Mouse (Mus musculus) cerebellum, postnatal 4 days (tissue): ENCODE measurements at regions not wholly inside any gene's neighbourhood (a gene's known extent, or its start where the extent isn't known, plus 50 kb on each side); places are given as distances from the start of the nearest gene placed in this dataset.

Experiments
- DNase-seq, 2 experiments: peaks; one replicate each; pipeline ENCODE4 v3.0.0; 2022; ENCODE audit warnings: low spot score in 2 of 2, mixed read lengths in 1 of 2

DNA sequence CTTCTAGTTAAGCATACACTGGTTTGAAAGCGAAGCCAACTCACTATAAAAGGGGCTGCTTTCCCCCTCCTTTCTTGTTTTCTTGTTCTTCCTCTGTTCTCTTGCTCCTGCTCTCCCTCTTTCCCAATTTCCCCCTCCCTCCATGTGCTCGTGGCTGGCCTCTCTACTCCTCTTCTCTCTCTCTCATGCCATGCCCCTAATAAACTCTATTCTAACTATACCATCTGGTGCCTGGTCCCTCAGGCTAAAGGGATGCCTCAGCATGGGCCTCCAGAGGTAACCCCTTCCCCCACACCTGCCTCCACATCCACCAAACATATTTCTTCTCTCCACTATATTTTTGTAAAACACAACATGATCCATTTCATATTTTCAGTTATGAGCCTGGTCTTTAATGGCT is 210.1 kb downstream of the Gja1 start:
- DNase-seq: no peak

DNA sequence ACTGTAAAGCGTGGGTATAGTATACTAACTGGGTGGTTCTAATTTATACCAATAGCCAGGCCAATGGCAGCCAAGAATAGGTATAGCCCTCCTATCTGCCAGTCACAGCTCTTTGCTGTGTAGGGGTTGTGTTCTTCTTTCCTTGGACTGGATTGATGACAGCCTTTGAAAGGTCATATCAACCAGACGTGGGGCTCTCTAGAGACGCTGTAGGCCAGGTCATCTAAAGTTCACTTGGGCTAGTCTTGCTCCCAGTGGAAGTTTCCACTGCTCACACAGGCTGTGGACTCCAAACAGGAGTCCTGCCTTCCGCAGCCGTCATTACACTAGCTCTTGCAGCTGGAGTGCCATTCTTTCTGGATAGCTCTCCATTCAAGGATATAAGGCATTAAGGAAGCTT is 220.3 kb downstream of the Gja1 start:
- DNase-seq: no peak

DNA sequence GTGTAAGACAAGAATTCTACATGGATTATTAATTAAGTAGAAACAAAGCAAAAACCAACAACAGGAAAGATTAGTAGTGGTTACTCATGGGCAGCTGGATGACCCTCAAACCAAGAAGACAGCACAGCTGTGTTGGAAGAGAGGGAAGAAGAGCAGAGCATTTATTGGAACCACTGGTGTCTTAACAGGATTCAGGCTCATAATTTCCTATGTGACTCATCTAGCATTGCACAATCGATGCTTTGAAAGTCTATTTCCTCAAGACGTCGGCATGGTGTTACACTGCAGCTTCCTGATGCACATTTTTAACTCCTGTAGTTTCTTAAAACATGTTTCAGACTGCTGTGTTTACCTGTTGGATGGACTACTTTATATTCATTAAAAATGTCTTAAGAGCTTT is 221.1 kb downstream of the Gja1 start:
- no peak for DNase-seq

DNA sequence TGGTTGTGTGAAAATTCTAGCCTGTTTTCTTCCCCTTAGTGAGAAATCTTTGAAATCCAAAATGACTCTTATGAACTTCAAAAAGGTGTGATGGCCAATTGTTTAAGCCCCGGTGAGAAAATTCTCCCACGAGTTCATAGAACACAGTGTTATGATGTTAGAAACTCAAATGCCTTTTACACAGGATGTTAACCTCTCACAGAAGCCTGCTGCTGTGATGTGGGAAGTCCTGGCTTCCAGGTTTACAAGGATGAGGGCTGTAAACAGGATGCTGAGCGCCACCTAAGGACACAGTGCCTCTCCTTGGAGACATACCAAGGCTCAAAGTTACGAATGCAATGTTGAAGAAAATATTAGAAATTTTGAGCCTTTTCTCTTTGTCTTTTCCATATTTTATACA is 222.8 kb downstream of the Gja1 start:
- DNase-seq: no peak

DNA sequence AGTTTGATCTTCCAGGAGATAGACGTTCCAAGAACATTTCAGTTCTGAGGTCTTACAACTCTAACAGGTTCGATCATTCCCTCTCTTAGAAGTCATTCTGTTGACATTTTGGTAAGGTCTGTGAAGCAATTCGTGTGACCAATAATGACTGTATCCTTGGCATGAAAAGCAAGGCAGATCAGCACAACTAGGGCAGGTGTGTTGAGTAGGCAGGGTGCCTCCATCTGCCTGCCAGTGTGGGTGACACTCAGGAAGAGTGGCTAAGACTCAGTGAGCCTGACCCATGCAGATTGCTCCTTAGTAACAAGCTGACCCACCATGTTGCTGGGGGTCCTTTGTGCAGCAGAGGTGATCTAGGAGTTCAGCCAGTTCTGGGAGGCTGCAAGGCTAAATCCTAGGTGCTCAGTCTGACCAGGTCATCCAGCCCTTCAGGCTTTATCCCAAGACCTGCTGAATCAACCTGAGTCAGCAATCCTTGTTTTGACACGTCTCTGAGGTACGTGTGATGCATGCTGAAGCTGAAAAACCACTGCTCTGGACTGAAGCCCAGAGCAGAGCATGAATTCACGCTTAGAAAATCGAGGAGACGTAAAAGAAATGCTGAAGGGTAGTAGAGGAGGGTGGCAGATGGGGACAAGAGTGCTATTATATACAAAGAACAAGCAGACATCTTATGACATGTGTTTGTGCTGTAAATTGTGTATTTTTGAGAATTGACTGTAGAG is 234.6 kb downstream of the Gja1 start:
- DNase-seq: no peak

DNA sequence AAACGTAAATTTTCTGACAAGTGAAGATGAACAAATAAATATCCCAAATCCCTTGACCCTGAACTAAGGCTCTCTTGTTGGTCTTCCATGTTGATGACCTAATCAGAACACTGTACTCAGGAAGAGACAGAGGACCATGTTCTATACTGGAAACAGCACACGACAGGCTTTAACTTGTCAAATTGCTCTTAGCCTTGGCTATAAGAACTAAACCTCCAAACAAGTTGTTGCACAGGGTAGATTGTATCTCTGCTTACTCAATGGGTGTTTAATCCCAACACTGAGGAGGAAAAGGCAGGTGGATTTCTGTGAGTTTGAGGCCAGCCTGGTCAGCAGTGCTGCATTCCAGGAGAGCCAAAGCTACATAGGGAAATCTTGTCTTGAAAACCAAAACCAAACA is 265.5 kb downstream of the Gja1 start:
- DNase-seq: no peak

DNA sequence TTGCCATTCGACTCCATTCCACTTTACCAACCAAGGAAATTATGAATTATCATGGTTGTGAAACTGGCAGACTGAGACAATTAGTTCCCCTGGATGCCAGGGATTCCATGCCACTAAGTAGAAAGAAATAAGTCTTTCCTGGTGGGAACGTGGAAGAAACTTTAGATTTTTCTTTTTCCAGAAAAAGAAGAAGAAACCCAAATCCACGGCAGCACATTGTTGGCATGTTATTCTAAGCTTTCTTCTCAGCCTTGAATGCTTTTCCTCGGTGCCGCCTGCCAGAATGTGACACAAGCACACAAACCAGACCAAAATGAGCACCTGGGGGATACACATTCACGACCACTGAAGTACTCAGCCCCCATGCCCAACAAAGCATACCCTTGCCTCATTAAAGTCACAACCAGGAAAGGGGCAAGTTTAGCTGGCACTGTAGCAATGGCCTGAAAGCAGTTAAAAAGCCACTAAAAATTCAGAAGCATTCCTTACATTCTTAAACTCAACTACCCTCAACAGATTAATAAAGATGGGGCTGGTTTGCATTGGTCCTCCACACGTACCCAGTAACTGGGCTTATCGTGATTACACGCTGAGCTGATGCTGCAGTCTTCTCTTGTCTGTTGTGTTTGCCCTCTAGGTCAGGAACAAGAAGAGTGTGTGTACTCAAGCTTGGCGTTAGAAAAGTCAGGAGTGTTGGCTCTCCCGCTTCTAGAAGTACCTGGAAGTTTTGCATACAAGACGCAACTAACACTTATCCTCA is 266.4 kb downstream of the Gja1 start:
- no peak for DNase-seq

DNA sequence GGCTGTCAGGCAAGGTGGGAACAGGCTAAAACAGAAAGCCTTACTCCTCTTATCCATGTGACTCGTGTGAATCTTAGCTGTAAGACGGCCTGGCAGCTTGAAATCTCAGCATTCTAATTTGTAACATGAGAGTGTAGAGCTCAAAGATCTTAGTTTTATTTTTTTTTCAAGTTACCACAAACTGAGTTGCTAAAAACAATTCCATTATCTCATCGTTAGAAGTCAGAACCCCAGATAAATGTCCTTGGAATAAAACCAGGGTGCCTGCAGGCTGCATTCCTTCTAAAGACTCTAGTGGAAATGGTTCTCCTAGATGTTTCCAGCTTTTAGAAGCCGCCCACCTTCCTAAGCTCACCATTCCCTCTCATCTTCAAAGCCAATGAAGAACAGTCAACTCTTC is 283.4 kb downstream of the Gja1 start:
- no peak for DNase-seq

DNA sequence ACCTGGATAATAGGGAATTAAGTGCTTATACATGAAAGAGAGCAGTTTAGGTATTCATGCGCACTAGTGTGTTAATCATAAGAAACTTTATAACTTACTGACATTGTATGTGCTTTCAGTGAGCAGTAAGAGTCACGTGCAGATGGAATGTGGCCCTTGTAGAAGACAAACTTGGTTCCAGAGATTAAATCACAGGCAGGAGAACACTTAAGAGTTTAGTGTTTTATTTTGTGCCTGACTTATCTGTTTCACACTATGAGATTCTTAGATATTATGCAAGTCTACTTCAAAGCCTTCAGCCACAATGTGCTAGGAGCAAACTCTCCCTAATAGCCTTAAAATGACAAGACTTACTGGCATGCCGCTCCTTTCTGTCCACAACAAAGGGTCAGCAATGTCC is 296.8 kb downstream of the Gja1 start:
- DNase-seq: no peak

DNA sequence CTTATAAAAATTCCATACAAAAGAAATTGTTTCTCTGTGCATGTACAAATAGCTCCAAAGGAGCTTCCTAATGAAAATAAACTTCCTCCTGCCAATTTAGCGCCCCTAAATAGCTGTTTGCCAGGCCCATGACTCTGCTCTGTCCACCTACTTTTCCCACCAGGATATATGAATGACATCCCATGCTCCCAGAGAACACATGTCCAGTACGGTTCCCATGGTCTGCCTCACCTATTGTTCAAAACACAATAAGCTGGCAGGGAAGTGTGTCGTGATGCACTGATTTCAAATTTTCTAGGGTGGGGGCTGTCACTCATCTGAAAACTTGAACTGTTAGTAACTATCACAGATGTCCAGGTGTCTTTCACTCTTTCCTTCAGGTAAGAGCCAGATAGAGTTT is 305.8 kb downstream of the Gja1 start:
- no peak for DNase-seq

DNA sequence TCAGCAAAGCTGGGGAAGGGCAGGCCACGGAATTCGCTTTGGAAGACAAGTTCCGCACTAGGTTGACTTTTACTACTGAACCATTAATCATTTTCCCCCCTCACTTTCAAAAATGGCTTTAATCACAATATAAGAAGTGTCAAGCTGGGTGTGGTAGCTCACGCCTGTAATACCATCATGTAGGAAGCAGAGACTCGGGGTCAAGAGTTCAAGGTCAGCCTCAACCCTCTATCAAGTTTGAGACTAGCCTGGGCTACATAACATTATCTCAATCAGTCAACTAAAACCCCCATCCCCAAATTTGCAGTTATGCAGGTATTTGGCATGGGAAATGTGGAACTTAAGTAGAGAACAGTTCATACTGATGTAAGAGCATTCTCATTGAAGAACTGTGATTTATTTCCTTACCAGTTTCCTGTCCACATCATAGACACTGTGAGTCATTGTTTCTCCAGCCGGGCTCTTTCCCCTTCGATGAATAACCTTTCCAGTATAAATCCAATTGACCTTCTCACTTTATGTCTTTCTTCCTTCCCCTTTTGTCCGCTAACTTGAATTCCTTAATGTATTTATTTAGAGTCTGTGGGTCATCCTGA is 308.6 kb downstream of the Gja1 start:
- no peak for DNase-seq

DNA sequence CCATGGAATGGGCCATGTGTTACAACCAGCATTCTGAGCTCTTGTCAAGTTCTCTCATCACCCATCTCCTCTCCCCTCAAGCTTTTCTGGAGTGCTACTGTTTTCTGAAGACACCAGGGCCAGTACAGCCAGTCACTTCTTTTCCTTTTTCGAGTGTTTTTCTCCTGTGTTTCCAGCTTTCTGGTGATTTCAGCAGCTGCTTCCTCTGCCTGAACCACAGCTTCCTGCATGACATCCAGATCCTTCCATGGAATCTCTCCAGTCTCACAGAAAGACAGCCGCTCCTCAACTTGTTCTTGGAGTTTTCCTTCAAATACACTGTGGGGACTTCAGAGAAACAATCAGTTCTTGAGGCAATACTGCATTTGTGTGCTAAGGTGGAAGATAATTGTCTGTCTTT is 314.3 kb downstream of the Gja1 start:
- no peak for DNase-seq

DNA sequence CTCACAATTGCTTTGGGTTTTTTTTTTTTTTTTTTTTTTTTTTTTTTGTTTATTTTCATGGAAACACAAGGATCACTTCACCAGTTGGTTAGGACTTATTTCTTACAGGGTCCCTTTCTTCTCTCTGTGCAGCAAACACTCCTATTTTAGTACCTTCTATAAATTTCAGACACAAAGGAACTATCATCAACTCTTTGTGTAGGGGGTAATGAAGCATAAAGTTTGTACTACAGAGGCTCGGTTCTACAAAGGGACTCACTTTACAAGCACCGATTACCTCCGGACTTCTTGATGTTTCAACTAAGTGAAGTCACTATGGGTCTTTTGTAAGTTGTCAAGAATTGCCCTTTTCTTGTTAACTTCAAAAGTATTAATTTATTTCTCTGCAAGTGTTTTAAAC is 318.0 kb downstream of the Gja1 start:
- no peak for DNase-seq

DNA sequence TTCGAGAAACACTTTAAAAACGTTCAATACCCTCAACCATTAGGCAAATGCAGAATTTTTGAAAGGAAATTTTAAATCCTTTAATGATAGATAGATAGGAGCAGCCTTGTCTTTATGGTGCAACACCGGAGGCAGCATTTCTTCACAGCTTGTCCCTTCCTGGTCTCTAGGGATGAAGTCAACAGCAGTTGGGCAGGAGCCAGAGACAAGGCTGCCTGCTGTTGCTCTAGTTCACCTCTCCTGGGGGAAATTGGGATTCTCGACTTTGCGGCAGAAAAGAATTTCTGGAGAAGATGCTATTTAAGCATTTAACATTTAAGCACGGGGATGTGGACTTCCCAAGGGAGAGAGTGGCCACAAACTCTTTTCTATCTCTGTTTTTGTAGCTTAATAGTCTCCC is 323.0 kb downstream of the Gja1 start:
- no peak for DNase-seq

DNA sequence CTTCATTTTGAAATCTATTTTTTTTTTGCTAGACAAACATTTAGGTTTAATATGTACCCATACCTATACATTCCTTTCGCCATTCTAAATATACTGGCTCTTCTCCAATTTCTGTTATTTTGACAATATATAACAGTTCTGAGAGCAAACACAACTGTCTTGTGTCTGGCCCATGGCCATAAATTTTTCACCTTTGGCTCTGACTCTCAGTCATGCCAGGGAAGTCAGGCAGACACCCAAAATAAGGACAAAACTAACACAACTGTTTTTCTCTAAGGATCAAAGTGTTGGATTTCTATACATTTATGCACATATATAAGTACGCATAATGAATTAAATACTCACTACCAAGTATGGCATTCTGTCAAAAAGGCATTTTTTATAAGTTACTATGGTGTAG is 331.3 kb downstream of the Gja1 start:
- no peak for DNase-seq

DNA sequence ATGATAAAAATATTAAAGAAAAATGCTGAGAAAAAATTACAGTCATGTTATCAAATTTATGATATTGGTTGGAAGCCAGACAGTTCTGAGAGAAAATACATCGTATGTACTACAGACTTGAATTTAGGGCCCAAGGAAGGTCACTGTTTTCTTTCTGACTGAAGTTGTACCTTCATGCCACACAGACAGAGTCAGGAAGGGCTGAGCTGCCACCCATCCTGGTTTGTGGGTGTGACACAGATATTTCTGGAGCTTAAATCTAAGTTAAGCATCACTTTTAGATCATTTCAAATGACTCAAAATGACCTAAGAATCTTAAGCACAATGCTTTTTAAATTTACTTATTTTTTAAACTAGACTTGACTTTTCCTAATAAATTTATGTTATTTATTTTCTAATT is 331.8 kb downstream of the Gja1 start:
- no peak for DNase-seq

DNA sequence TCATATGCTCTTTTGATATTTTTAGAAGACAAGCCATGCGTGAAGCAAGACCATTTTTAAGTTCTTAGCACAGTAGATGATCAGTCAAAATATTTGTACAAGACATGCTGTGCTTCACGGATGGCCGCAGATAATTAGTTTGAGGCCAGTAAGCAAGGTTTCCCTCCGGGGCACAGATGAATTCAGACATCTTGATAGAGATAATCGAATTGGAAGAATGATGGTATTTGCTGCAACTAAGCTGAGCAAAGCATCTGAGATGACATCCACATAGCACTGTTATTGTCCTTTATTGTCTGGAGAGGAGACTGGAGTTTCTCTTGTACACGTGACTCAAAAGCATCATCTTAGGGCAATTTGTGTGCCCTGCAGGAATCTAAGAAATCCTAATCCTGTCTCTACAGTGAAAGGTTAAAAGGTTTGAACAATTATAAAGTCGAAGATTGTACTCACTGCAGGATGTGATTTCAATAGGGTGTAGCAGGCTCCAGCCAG is 335.5 kb downstream of the Gja1 start:
- no peak for DNase-seq

DNA sequence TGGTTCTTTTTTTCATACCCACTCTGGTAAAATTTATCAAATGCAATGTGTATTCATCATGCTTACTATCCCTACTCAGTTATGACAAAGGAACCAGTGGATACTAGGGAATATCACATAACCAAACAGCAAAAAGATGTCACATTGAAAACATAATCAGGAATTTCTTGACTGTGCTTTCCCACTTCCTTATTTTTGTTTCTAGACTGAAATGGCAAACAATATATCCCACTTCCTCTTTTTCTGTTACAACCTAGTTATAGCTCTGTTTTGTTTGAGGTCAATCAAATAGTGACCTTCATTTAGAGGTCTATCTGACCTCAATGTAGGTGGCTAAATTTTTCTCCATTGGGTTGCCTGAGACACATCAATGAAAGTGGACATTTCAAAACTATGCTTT is 359.9 kb downstream of the Gja1 start:
- no peak for DNase-seq

DNA sequence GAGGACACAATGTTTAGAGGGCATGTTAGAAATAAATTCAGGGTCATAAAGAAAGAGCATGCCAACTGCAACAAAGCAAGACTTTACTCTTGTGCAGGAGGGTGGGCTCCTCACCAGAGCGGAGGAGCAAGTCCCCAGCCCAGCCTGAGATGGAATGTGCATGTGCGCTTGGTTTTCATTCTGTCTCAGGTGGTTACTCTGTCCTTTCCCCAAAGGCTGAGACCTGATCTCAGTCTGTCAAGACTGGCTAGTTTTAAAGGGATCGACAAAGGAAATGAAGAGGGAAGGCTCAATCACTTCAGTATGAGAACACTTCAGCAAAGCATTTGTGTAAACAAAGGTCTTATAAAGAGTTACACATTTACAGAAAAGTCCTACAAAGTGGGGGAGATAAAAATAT is 362.5 kb downstream of the Gja1 start:
- no peak for DNase-seq

DNA sequence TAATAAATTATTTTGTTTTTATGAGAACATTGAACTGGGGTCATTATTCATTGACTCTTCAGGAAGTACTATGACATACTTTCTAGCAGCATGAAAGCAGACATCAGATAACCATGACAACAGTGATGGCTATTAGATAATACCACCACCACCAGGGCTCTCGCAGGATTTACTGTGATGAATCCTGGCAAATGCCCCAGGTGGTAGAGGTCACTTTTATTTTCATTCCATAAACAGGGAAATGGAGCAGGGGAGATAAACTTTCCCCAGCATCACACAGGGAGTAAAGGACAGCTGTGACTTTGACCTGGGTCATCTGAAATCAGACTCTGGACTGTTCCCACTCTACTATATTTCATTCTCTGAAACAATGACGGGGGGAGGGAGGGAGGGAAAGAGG is 375.0 kb downstream of the Gja1 start:
- DNase-seq: no peak

DNA sequence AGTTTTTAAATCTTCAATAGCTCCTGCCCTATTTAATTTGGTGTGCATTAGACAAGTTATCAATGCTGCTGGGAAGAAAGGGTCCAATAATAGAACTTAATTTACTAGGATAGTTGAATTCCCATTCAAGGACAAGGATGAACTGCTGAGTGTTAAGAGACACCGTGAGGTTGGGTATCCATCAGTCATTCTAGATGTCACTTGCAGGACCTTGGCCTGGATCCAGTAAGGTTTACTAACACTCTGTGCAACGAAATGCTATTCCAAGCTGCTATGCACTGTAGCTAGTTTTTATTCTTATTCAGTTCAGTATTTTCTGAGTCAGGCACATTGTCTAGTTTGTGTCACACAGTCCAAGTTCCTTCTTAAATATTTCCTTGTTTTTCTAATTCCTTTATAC is 376.4 kb downstream of the Gja1 start:
- DNase-seq: no peak

DNA sequence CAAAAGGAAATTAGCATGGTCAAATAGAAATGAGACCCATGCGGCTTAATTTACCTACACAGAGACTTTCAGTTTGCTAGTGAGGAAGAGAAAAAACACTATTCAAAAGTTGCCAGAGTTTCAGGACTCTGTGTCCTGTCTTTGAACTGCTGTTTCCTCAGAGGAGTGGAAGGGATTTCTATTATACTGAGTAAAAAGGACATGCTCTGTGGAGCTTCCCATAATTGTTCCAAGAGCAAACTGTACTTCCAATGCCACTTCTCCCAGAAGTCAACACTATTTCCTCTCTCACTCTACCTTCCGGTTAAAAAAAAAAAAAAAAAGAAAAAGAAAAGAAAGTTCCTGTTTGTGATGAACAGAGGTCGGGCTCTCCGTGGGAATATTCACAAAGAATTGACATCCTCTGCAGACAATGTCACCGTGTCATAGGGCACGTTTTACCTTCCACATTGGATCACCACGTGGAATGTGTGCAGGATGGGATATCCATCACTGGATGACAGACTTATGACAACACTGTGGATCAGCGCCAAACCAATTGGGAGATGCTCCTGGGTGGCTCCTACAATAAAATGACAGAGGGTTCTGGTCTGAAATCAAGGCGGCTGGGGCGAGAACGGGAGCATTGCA is 377.5 kb downstream of the Gja1 start:
- DNase-seq: no peak

DNA sequence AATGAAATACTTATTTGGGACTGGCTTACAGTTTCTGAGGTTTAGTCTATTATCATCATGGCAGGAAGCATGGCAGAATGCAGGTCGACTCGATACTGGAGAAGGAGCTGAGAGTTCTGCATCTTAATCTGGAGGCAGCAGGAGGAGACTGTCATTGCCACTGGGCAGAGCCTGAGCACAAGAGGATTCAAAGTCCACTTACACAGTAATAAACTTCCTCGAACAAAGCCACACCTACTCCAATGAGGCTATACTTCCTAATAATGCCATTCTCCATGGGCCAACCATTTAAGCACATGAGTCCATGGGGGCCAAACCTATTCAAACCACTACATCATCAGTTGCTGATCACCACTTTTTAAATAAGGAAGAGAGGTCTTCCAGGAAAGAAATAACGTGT is 393.5 kb downstream of the Gja1 start:
- DNase-seq: no peak
